Mouse (Mus musculus) liver, embryonic 14.5 days (tissue): ENCODE measurements around the gene Naa38. TPM values are rescaled to one million over a fixed set of nuclear protein-coding genes. Genes with fewer than 3 reads are reported as not detected.
"Not testable (repeated sequence)": the region's sequence is repeated elsewhere in the genome, so short reads cannot be mapped to it uniquely, and the experiment has no call there.

Source experiments
- ATAC-seq: fragments of 200-750 bp; cut with Nextera tagmentation; 2 replicates; pipeline ENCODE4 v1.8.0; 2017; ENCODE audit warnings: moderate number of reproducible peaks, mild to moderate bottlenecking, moderate library complexity; ENCODE audit not compliant: insufficient read depth
- DNase-seq, 3 experiments: peaks; one replicate each; pipeline ENCODE4 v3.0.0-alpha.2; 2012 to 2013; ENCODE audit warnings: low read depth in 3 of 3, low spot score in 3 of 3
- H3K27ac ChIP-seq: fragments of 300-500 bp; sonication (generic); 2 replicates; pipeline ENCODE4 v1.5.1; 2014; ENCODE audit warnings: moderate library complexity, mild to moderate bottlenecking, control low read depth, inconsistent platforms
- H3K27me3 ChIP-seq: fragments of 300-500 bp; sonication (generic); 2 replicates; pipeline ENCODE4 v1.6.1; 2014; ENCODE audit warnings: mild to moderate bottlenecking, low read length, moderate library complexity; ENCODE audit not compliant: control insufficient read depth, insufficient read depth
- H3K36me3 ChIP-seq: fragments of 300-500 bp; sonication (generic); replicated peaks from 2 replicates; pipeline ENCODE4 v1.6.1; 2014; ENCODE audit warnings: low read depth; ENCODE audit not compliant: control insufficient read depth, insufficient read depth
- H3K4me1 ChIP-seq, 2 experiments: fragments of 200-500 bp in 1 of 2; fragments of 300-500 bp in 1 of 2; sonication (generic) in 1 of 2; replicated peaks; 2 replicates each; pipeline ENCODE4 v1.6.1; 2012 to 2014; ENCODE audit warnings: antibody characterized with exemption in 1 of 2, inconsistent platforms in 1 of 2, low read length in 1 of 2; ENCODE audit not compliant: control insufficient read depth in 2 of 2, insufficient read depth in 2 of 2
- H3K4me2 ChIP-seq: fragments of 300-500 bp; sonication (generic); 2 replicates; pipeline ENCODE4 v1.6.1; 2014; ENCODE audit warnings: low read depth, mild to moderate bottlenecking, control low read depth, moderate library complexity
- H3K4me3 ChIP-seq, 2 experiments: fragments of 200-500 bp in 1 of 2; fragments of 300-500 bp in 1 of 2; sonication (generic) in 1 of 2; 2 replicates each; pipeline ENCODE4 v1.5.1; 2012 to 2014; ENCODE audit warnings: low read depth in 2 of 2, low read length in 2 of 2, mild to moderate bottlenecking in 2 of 2, control low read depth in 1 of 2, inconsistent platforms in 1 of 2, moderate library complexity in 1 of 2; ENCODE audit not compliant: insufficient read depth in 1 of 2
- H3K9ac ChIP-seq: fragments of 300-500 bp; sonication (generic); replicated peaks from 2 replicates; pipeline ENCODE4 v1.6.1; 2014; ENCODE audit warnings: mild to moderate bottlenecking, control low read depth, moderate library complexity
- H3K9me3 ChIP-seq: fragments of 300-500 bp; sonication (generic); 2 replicates; pipeline ENCODE4 v1.6.1; 2016; ENCODE audit warnings: low read length, mixed read lengths; ENCODE audit not compliant: control insufficient read depth
- CTCF ChIP-seq: IDR thresholded peaks from 2 replicates; pipeline ENCODE4 v1.5.1; 2016; ENCODE audit warnings: antibody characterized with exemption, low read depth, control low read depth
- EP300 ChIP-seq: IDR thresholded peaks from 2 replicates; pipeline ENCODE4 v1.6.1; 2016; ENCODE audit warnings: antibody characterized with exemption, low read depth
- WGBS: fragments of 180-500 bp; shearing (Covaris S2); extraction: QIAGEN DNeasy Blood & Tissue Kit; methylation state at CpG from one replicate; pipeline ENCODE4 v1.1.7; 2014; ENCODE audit not compliant: insufficient replicate concordance; 5-methylcytosine and 5-hydroxymethylcytosine counted together
- polyA plus RNA-seq, 2 experiments: library from polyadenylated mRNA; depleted of rRNA in 1 of 2; stranded (reverse) in 1 of 2; unstranded in 1 of 2; fragments of >200 nt; fragmentation: Nextera tagmentation in 1 of 2; extraction: Ambion mirVana in 1 of 2; gene quantifications; 2 replicates each; pipeline versions ENCODE4 v1.2.1 to v1.2.3; 2012 to 2014

Gene Naa38
- polyA plus RNA-seq (2012; rRNA removed) (70.9 and 76.9 TPM in 2 replicates), polyA plus RNA-seq (2014; fragmentation: Nextera tagmentation; extraction: Ambion mirVana) (120 and 127 TPM in 2 replicates)

DNA sequence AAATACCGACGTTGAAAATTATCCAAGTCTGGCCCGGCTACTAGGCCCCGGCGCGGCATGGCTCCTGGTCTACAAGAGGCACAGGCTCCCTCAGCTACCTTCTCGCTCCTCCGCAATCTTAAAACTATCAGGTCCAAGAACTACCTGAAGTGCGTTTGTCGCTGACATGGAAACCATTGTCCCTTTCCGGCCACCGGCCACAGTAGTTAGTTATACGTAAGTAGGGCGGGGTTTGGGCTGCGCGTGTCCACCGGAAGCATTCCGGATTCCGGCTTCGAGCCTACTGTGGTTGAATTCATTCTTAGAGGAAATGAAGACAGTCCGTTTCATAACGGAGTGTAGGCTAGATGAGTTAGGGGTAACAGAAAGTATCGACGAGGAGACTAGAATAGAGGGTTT is at the start of gene Naa38, which contains the start of gene Cyb5d1:
Gene Naa38, plus strand, starts transcription at position 253 of the 399 bp plus-strand sequence.
Gene Cyb5d1, minus strand, starts transcription at position 397 of the 399 bp plus-strand sequence.
- H3K4me3 ChIP-seq, result peak within 1 kb of the TSS; percentile 85 to 98
- H3K27me3 ChIP-seq, H3K36me3 ChIP-seq, H3K9me3 ChIP-seq: not testable (repeated sequence)
- peak within 1 kb of the TSS; percentile 89 for H3K27ac ChIP-seq
- 0% methylated on average over 24 of the region's 24 CpGs for WGBS
- ATAC-seq (peak; percentile 79), DNase-seq (peak; percentile 82 to 85 (median 84))
- peak within 1 kb of the TSS; percentile 97 for H3K9ac ChIP-seq
- peak within 1 kb of the TSS; percentile 94 for H3K4me2 ChIP-seq
- peaks cover 6 to 12% of the 10 kb centered on the region in 2 experiments for H3K4me1 ChIP-seq

DNA sequence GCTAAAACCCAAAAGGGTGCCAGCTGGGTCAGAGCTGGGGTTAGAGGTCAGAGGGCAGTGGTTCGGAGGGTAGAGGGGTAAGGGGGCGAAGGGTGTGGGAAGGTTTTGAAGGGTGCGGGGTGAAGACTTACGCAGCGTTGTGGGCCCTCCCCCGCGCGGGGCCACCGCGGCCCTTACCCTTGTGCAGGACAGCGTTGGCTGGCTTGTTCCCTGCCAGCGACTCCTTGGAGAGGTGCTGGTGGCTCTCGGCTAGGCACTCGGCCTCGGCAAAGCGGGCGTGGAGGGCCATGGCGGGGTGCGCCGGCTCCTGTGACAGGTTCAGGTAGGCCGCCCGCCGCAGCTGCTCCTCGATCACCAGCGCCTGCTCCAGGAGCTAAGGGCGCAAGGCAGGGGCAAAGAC is 48.8 kb upstream of the Naa38 start:
- H3K9me3 ChIP-seq, result no peaks in the 10 kb centered on the region
- TF ChIP-seq CTCF, result no peak
- TF ChIP-seq EP300, result no peak
- 85% methylated on average over 26 of the region's 26 CpGs for WGBS
- peaks cover 2% of the 10 kb centered on the region for H3K27me3 ChIP-seq
- ATAC-seq (no peak), DNase-seq (no peak)
- H3K9ac ChIP-seq, result no peak overlapping the region
- no peak overlapping the region for H3K27ac ChIP-seq
- no peaks in the 10 kb centered on the region for H3K4me1 ChIP-seq
- no peaks in the 10 kb centered on the region for H3K36me3 ChIP-seq
- H3K4me3 ChIP-seq, result no peak overlapping the region
- H3K4me2 ChIP-seq, result no peak overlapping the region

DNA sequence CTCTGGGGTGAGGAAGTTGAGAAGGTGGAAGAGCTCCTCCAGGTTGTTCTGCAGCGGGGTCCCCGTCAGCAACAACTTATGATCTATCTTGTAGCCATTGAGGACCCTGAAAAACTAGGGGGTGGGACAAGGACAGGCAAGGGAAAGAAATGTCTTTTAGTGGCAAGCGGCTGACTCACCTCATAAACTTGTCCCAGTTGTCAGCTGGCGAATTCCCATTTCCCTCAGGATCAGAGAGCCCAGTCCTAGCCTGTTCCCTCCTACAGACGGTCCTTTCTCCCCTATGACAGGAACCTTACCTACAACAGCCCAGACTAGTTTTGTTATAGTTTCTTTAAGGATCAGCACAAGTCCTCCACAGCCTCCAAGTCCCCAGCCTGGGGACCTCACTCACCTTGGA is 38.7 kb upstream of the Naa38 start:
- Histone ChIP-seq H3K4me1 (no peaks in the 10 kb centered on the region), H3K27ac (no peak overlapping the region), H3K9ac (no peak overlapping the region), H3K36me3 (no peaks in the 10 kb centered on the region), H3K9me3 (no peaks in the 10 kb centered on the region), H3K27me3 (no peaks in the 10 kb centered on the region), H3K4me2 (no peak overlapping the region), H3K4me3 (no peak overlapping the region)
- ATAC-seq (no peak), DNase-seq (no peak)
- 83% methylated on average over 5 of the region's 5 CpGs for WGBS
- no peak for TF ChIP-seq EP300
- TF ChIP-seq CTCF, result no peak

DNA sequence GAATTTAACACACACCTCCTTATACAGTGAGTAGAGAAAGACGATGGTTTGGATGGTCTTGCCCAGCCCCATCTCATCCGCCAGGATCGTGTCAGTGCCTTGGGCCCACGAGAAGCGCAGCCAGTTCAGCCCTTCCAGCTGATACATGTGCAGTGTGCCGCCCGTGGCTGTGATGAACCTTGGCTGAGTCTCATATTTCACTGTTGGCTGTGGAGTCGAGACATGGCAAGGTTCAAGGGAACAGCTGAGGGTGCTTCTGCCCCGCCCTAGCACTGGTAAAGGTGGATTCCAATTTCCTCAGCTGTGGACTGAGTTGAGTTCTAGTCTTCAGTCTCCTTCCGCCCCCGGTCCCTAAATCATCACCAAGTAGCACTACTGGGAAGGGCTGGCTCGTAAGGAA is 37.6 kb upstream of the Naa38 start:
- TF ChIP-seq CTCF (no peak), EP300 (no peak)
- DNase-seq (no peak), ATAC-seq (no peak)
- no peaks in the 10 kb centered on the region for H3K4me1 ChIP-seq
- no peak overlapping the region for H3K9ac ChIP-seq
- H3K27ac ChIP-seq, result no peak overlapping the region
- no peaks in the 10 kb centered on the region for H3K9me3 ChIP-seq
- WGBS, result 79% methylated on average over 12 of the region's 12 CpGs
- H3K27me3 ChIP-seq, result no peaks in the 10 kb centered on the region
- H3K4me2 ChIP-seq, result no peak overlapping the region
- no peak overlapping the region for H3K4me3 ChIP-seq
- H3K36me3 ChIP-seq, result no peaks in the 10 kb centered on the region

DNA sequence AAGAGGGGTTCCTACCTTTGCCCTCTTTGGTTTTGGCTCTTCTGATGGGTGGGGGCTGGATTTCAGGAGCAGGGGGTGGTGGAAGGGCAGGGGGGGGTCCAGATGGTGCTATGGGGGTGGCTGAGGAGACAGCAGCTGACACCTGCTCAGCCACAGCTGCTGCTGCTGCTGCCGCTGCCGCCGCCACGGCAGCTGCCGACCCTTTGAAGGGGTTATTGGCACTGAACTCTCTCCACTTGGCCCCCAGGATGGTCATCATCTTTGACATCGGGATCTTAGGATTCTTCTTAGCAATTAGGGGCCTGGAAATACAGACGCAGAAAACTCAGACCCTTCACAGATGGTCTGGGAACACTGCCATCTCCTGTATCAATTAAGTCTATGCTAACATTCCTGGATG is 33.3 kb upstream of the Naa38 start:
- peaks cover 10% of the 10 kb centered on the region for H3K27me3 ChIP-seq
- no peaks in the 10 kb centered on the region for H3K9me3 ChIP-seq
- 73% methylated on average over 7 of the region's 7 CpGs for WGBS
- H3K27ac ChIP-seq, result no peak overlapping the region
- no peak for TF ChIP-seq EP300
- no peak for TF ChIP-seq CTCF
- no peaks in the 10 kb centered on the region for H3K36me3 ChIP-seq
- peaks cover 8 to 9% of the 10 kb centered on the region in 2 experiments; a peak in 3 of 4 replicates for H3K4me1 ChIP-seq
- DNase-seq (no peak), ATAC-seq (no peak)
- H3K4me2 ChIP-seq, result no peak overlapping the region
- no peak overlapping the region for H3K4me3 ChIP-seq
- no peak overlapping the region for H3K9ac ChIP-seq
